Mouse (Mus musculus) T-helper 2 cell (primary cell): ENCODE measurements around the gene Palm2.

Source experiments
- in situ Hi-C: fragments of 300-600 bp; cut with MboI, MseI; formaldehyde crosslinking; loops from one replicate; pipeline ENCODE4 v1.15.1; 2025; ENCODE audit warnings: high pct_unique_total_duplicates

The Palm2 gene

GRCm38 (mm10) chr4:57513241-57513933, 79.3 kb downstream of the Palm2 start:
- in situ Hi-C loops, result no loop called here

- in situ Hi-C loops, result no loop called here
Measured at GRCm38 (mm10) chr4:57514003-57514937, 80.2 kb downstream of the Palm2 start.

GRCm38 (mm10) chr4:57515356-57515755, 81.3 kb downstream of the Palm2 start:
- in situ Hi-C loops, result no loop called here

- in situ Hi-C loops, result no loop called here
Measured at GRCm38 (mm10) chr4:57523456-57523855, 89.4 kb downstream of the Palm2 start.

- in situ Hi-C loops, result no loop called here
Measured at GRCm38 (mm10) chr4:57524461-57524860, 90.4 kb downstream of the Palm2 start.

- in situ Hi-C loops, result no loop called here
Measured at GRCm38 (mm10) chr4:57525221-57526011, 91.4 kb downstream of the Palm2 start.

- in situ Hi-C loops, result no loop called here
Measured at GRCm38 (mm10) chr4:57528296-57528695, 94.2 kb downstream of the Palm2 start.

GRCm38 (mm10) chr4:57533686-57534085, 99.6 kb downstream of the Palm2 start:
- in situ Hi-C loops, result no loop called here

GRCm38 (mm10) chr4:57534232-57534631, 100.2 kb downstream of the Palm2 start:
- in situ Hi-C loops, result no loop called here

GRCm38 (mm10) chr4:57535087-57535486, 101.0 kb downstream of the Palm2 start:
- in situ Hi-C loops, result no loop called here

GRCm38 (mm10) chr4:57538029-57538688, 104.1 kb downstream of the Palm2 start:
- in situ Hi-C loops, result no loop called here

- in situ Hi-C loops, result no loop called here
Measured at GRCm38 (mm10) chr4:57543692-57544256, 109.7 kb downstream of the Palm2 start.

- in situ Hi-C loops, result no loop called here
Measured at GRCm38 (mm10) chr4:57547785-57548184, 113.7 kb downstream of the Palm2 start.

GRCm38 (mm10) chr4:57550216-57550615, 116.2 kb downstream of the Palm2 start:
- in situ Hi-C loops, result no loop called here

- in situ Hi-C loops, result no loop called here
Measured at GRCm38 (mm10) chr4:57557102-57557501, 123.1 kb downstream of the Palm2 start.

- in situ Hi-C loops, result no loop called here
Measured at GRCm38 (mm10) chr4:57559438-57559837, 125.4 kb downstream of the Palm2 start.

GRCm38 (mm10) chr4:57560010-57560409, 126.0 kb downstream of the Palm2 start:
- in situ Hi-C loops, result no loop called here

- in situ Hi-C loops, result no loop called here
Measured at GRCm38 (mm10) chr4:57561055-57561454, 127.0 kb downstream of the Palm2 start.

GRCm38 (mm10) chr4:57565283-57565682, 131.2 kb downstream of the Palm2 start:
- in situ Hi-C loops, result no loop called here

- in situ Hi-C loops, result no loop called here
Measured at GRCm38 (mm10) chr4:57565811-57566210, 131.8 kb downstream of the Palm2 start.

- in situ Hi-C loops, result no loop called here
Measured at GRCm38 (mm10) chr4:57567666-57568206, 133.7 kb downstream of the Palm2 start, which contains the start of gene Pakap. Gene Pakap, plus strand, starts transcription at chr4:57568179.
